In the genomic region with DNA sequence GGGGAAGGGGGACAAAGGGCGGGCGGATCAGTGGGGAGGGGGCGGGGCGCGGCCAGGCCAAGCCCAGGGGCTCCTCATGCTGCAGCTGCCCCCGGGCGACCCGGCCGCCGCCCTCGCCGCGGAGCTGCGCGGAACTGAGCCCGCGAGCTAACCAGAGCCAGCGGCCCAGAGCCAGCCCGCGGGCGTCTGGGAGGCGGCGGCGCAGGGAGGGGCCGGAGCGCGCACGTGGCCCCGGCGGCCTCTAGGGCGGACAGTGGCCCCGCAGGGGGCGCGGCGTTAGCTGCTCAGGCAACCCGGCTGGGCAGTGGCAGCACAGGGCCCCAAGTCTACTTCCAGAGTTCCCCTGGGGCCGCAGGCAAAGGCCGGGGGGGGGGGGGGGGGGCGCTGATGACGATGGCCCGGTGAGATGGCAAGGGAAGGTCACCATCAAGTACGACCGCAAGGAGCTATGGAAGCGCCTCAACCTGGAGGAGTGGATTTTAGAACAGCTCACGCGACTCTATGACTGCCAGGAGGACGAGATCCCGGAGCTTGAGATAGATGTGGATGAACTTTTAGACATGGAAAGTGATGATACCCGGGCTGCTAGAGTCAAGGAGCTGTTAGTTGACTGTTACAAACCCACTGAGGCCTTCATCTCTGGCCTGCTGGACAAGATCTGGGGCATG, we compare ENCODE assay signal across 8 mouse cellular contexts. TPM values are rescaled to one million over a fixed set of nuclear protein-coding genes. Genes with fewer than 3 reads are reported as not detected.
DNase-seq lines count a peak whose midpoint lies in the region; ATAC-seq and TF ChIP-seq lines count a peak whose summit lies in the region.

No protein-coding gene starts in this region.

- peak overlapping the region; percentile 70 for H3K4me2 ChIP-seq in heart, embryonic 16.5 days (ENCODE audit: low read depth, low read length)
- peak overlapping the region; percentile 59 for H3K4me2 ChIP-seq in kidney, postnatal 0 days (ENCODE audit: low read length)

- no peak for TF ChIP-seq RAD21 in MEL (IDR thresholded peaks at IDR 0.05; ENCODE audit: low read depth, low read length)

- no peak overlapping the region for H3K27ac ChIP-seq in MEL (ENCODE audit: control insufficient read depth, low read depth, low read length)
- H3K27ac ChIP-seq in forebrain, embryonic 10.5 days: peak overlapping the region; percentile 79
- no peak overlapping the region for H3K27ac ChIP-seq in heart, embryonic 16.5 days (ENCODE audit: low read length)
- H3K27ac ChIP-seq in kidney, postnatal 0 days: no peak overlapping the region

- no peaks in the 10 kb centered on the region for H3K79me2 ChIP-seq in MEL (ENCODE audit: control insufficient read depth, insufficient read depth, low read length, poor library complexity)

- no peaks in the 10 kb centered on the region for H3K9me3 ChIP-seq in MEL (replicated peaks; ENCODE audit: insufficient read depth, low read length)
- H3K9me3 ChIP-seq in forebrain, embryonic 10.5 days: no peaks in the 10 kb centered on the region
- no peaks in the 10 kb centered on the region for H3K9me3 ChIP-seq in heart, embryonic 16.5 days (replicated peaks; ENCODE audit: control insufficient read depth, low read length)
- no peaks in the 10 kb centered on the region for H3K9me3 ChIP-seq in kidney, postnatal 0 days (replicated peaks; ENCODE audit: low read length)

- 13% methylated on average over 37 of the region's 49 CpGs for WGBS in forebrain, embryonic 10.5 days
- 12% methylated on average over 38 of the region's 49 CpGs for WGBS in heart, embryonic 16.5 days
- 34% methylated on average over 29 of the region's 49 CpGs for WGBS in kidney, postnatal 0 days

- TF ChIP-seq POLR2A in MEL (IDR thresholded peaks at IDR 0.05; ENCODE audit: control insufficient read depth in 1 of 2, insufficient read depth in 1 of 2, low read depth in 1 of 2, low read length in 2 of 2, poor library complexity in 1 of 2): no peak

- H3K4me3 ChIP-seq in MEL (ENCODE audit: control insufficient read depth in 1 of 2, insufficient read depth in 1 of 2, low read depth in 2 of 2, low read length in 2 of 2): peak overlapping the region in 1 of 2 experiments; percentile 33; a peak in 3 of 4 replicates
- peak overlapping the region; percentile 52 for H3K4me3 ChIP-seq in forebrain, embryonic 10.5 days
- peak overlapping the region; percentile 54 for H3K4me3 ChIP-seq in heart, embryonic 16.5 days (ENCODE audit: low read length)
- H3K4me3 ChIP-seq in kidney, postnatal 0 days (replicated peaks; ENCODE audit: low read depth, low read length): peak overlapping the region; percentile 33

- TF ChIP-seq CTCF in MEL (IDR thresholded peaks at IDR 0.05 in 2 of 3, conservative IDR thresholded peaks at IDR 0.05 in 1 of 3; ENCODE audit: control insufficient read depth in 1 of 3, insufficient read depth in 1 of 3, low read depth in 2 of 3, low read length in 3 of 3, poor library complexity in 1 of 3, severe bottlenecking in 1 of 3): no peak
- no peak for TF ChIP-seq CTCF in kidney, postnatal 0 days (IDR thresholded peaks at IDR 0.05; ENCODE audit: low read depth)

- no peaks in the 10 kb centered on the region for H3K4me1 ChIP-seq in MEL (ENCODE audit: control insufficient read depth in 1 of 2, insufficient read depth in 2 of 2, low read length in 2 of 2)
- H3K4me1 ChIP-seq in forebrain, embryonic 10.5 days: no peaks in the 10 kb centered on the region
- no peaks in the 10 kb centered on the region for H3K4me1 ChIP-seq in heart, embryonic 16.5 days (ENCODE audit: control insufficient read depth, insufficient read depth, low read length)
- H3K4me1 ChIP-seq in kidney, postnatal 0 days (replicated peaks; ENCODE audit: insufficient read depth, low read length): no peaks in the 10 kb centered on the region

- peak; percentile 29 for DNase-seq in MEL (ENCODE audit: low read depth, low spot score)
- peak; percentile 56 to 75 for DNase-seq in adrenal gland, postnatal 36 days
- peak; percentile 50 for DNase-seq in forebrain, embryonic 10.5 days (ENCODE audit: extremely low spot score, low spot score)
- DNase-seq in kidney, postnatal 0 days (ENCODE audit: low spot score): peak; percentile 8
- DNase-seq in lung, postnatal 25 days (ENCODE audit: low spot score): peak; percentile 24
- DNase-seq in skeletal muscle tissue, adult 2 months (ENCODE audit: low read depth, low spot score): peak; percentile 39
- DNase-seq in left cerebral cortex, postnatal 14 days (ENCODE audit: low spot score in 2 of 2): no peak

- no peaks in the 10 kb centered on the region for H3K27me3 ChIP-seq in MEL (ENCODE audit: control insufficient read depth in 1 of 2, insufficient read depth in 2 of 2, low read length in 2 of 2)
- H3K27me3 ChIP-seq in forebrain, embryonic 10.5 days (ENCODE audit: poor library complexity, severe bottlenecking): no peaks in the 10 kb centered on the region
- no peaks in the 10 kb centered on the region for H3K27me3 ChIP-seq in heart, embryonic 16.5 days (ENCODE audit: control insufficient read depth, insufficient read depth, low read length)
- no peaks in the 10 kb centered on the region for H3K27me3 ChIP-seq in kidney, postnatal 0 days (ENCODE audit: insufficient read depth, low read length)

- no peak for TF ChIP-seq EP300 in MEL (IDR thresholded peaks at IDR 0.05; ENCODE audit: low read depth in 1 of 2, low read length in 2 of 2)

- intact Hi-C loops in left cerebral cortex, postnatal 14 days (cut with DNase I): no loop called here

- H3K9ac ChIP-seq in MEL (ENCODE audit: control insufficient read depth, low read depth, low read length, poor library complexity, severe bottlenecking): peak overlapping the region; percentile 56
- H3K9ac ChIP-seq in heart, embryonic 16.5 days (ENCODE audit: low read length): peak overlapping the region; percentile 63
- peak overlapping the region; percentile 55; the same call in 1 of the 2 replicates for H3K9ac ChIP-seq in kidney, postnatal 0 days (ENCODE audit: low read depth, low read length)

- ATAC-seq in heart, embryonic 16.5 days (replicated peaks; ENCODE audit: extremely low read depth, insufficient read depth, low FRiP score): peak; percentile 65; the same call in 1 of the 2 replicates
- ATAC-seq in kidney, postnatal 0 days (replicated peaks; ENCODE audit: low FRiP score, low read depth): peak; percentile 92

- no peaks in the 10 kb centered on the region for H3K36me3 ChIP-seq in MEL (ENCODE audit: control insufficient read depth in 1 of 2, insufficient read depth in 2 of 2, low read length in 2 of 2)
- H3K36me3 ChIP-seq in forebrain, embryonic 10.5 days (replicated peaks): no peaks in the 10 kb centered on the region
- no peaks in the 10 kb centered on the region for H3K36me3 ChIP-seq in heart, embryonic 16.5 days (ENCODE audit: control insufficient read depth, insufficient read depth)
- no peaks in the 10 kb centered on the region for H3K36me3 ChIP-seq in kidney, postnatal 0 days (ENCODE audit: insufficient read depth, low read length)

TF ChIP-seq in MEL, 35 proteins besides CTCF, POLR2A, EP300 and RAD21:
- TF ChIP-seq USF1 (IDR thresholded peaks at IDR 0.05; ENCODE audit: low read depth, low read length): 0 out of 2 replicates have a peak, but pooled peaks have one; percentile 34
- TF ChIP-seq GABPA (IDR thresholded peaks at IDR 0.05; ENCODE audit: low read depth, low read length): no peak

RNA-seq across cellular contexts. Expression of a gene that starts 7.9 kb away (rescaled TPM):
- total RNA-seq in MEL (2012; rRNA removed): not detected in 2 replicates
- polyA plus RNA-seq in MEL (2012; ENCODE audit: insufficient read depth in 1 of 2, insufficient read length in 2 of 2, low read depth in 1 of 2, low replicate concordance in 2 of 2, missing spikeins in 1 of 2): not detected
- total RNA-seq in adrenal gland, postnatal 36 days (2021): not detected
- not detected in 2 replicates for polyA plus RNA-seq in forebrain, embryonic 10.5 days (2016; fragmentation: Nextera tagmentation; extraction: Ambion mirVana)
- polyA plus RNA-seq in heart, embryonic 16.5 days (2015; fragmentation: Nextera tagmentation; extraction: Ambion mirVana): not detected in 2 replicates
- 0.21 TPM in 1 of 2 replicates, not detected in the other for polyA plus RNA-seq in kidney, postnatal 0 days (2015; fragmentation: Nextera tagmentation; extraction: Ambion mirVana)
- total RNA-seq in left cerebral cortex, postnatal 14 days (2021): not detected

RNA-seq across cellular contexts. Expression of a gene that starts 24.9 kb away (rescaled TPM):
- 14.3 and 14.7 TPM in 2 replicates for total RNA-seq in MEL (2012; rRNA removed)
- polyA plus RNA-seq in MEL (2012; ENCODE audit: insufficient read depth in 1 of 2, insufficient read length in 2 of 2, low read depth in 1 of 2, low replicate concordance in 2 of 2, missing spikeins in 1 of 2): 100 to 1,000 TPM in 1 of 2 experiments, 10 to 100 TPM in 1; 54.1 to 263 TPM
- total RNA-seq in adrenal gland, postnatal 36 days (2021): 10 to 100 TPM; 44.3 to 46.2 TPM
- 21.0 and 21.4 TPM in 2 replicates for polyA plus RNA-seq in forebrain, embryonic 10.5 days (2016; fragmentation: Nextera tagmentation; extraction: Ambion mirVana)
- 45.8 and 52.2 TPM in 2 replicates for polyA plus RNA-seq in heart, embryonic 16.5 days (2015; fragmentation: Nextera tagmentation; extraction: Ambion mirVana)
- 45.8 and 50.4 TPM in 2 replicates for polyA plus RNA-seq in kidney, postnatal 0 days (2015; fragmentation: Nextera tagmentation; extraction: Ambion mirVana)
- 10 to 100 TPM; 25.5 to 28.6 TPM for total RNA-seq in left cerebral cortex, postnatal 14 days (2021)

Comparison
In these comparisons a context has a peak if more than half of its experiments do, and no peak if none do; other contexts are left out.
1. DNase-seq: peak in MEL (single experiment), adrenal gland, postnatal 36 days (2 of 2), forebrain, embryonic 10.5 days (single experiment), kidney, postnatal 0 days (single experiment), lung, postnatal 25 days (single experiment) and skeletal muscle tissue, adult 2 months (single experiment); none in left cerebral cortex, postnatal 14 days (0 of 2).
2. Peak in every context shown above with its lines, with median percentiles within 50 percentile points of each other: H3K9ac ChIP-seq.